Mouse (Mus musculus) kidney, adult 18-20 months (tissue): ENCODE measurements around the gene Surf6.

Experiments used
- DNase-seq: peaks from one replicate; pipeline ENCODE4 v3.0.0; 2021

The Surf6 gene

GRCm38 (mm10) chr2:26902467-26903220 lies at the start of gene Surf6:
TSS of gene Surf6 (minus strand) at chr2:26902879.
- peak; percentile 96 for DNase-seq

- no peak for DNase-seq
Measured at GRCm38 (mm10) chr2:26952193-26952592, 49.5 kb upstream of the Surf6 start.

- no peak for DNase-seq
Measured at GRCm38 (mm10) chr2:26951346-26951905, 48.7 kb upstream of the Surf6 start.

- no peak for DNase-seq
Measured at GRCm38 (mm10) chr2:26950411-26950810, 47.7 kb upstream of the Surf6 start.

- no peak for DNase-seq
Measured at GRCm38 (mm10) chr2:26943253-26943652, 40.6 kb upstream of the Surf6 start.

GRCm38 (mm10) chr2:26941539-26941938 lies 38.9 kb upstream of the Surf6 start:
- DNase-seq: no peak

- no peak for DNase-seq
Measured at GRCm38 (mm10) chr2:26936425-26936824, 33.7 kb upstream of the Surf6 start.

GRCm38 (mm10) chr2:26935286-26935685 lies 32.6 kb upstream of the Surf6 start:
- no peak for DNase-seq

- DNase-seq: peak; percentile 95
Measured at GRCm38 (mm10) chr2:26933304-26934055, 30.8 kb upstream of the Surf6 start, which contains the start of the genes Surf4 and Stkld1. TSS of gene Surf4 (minus strand) at chr2:26933928. TSS of gene Stkld1 (plus strand) at chr2:26934047.

- DNase-seq: peak; percentile 69
Measured at GRCm38 (mm10) chr2:26932473-26933303, 30.0 kb upstream of the Surf6 start.

GRCm38 (mm10) chr2:26930390-26930789 lies 27.7 kb upstream of the Surf6 start:
- DNase-seq: peak; percentile 66

GRCm38 (mm10) chr2:26927745-26928476 lies 25.2 kb upstream of the Surf6 start:
- DNase-seq: no peak

- DNase-seq: peak; percentile 52
Measured at GRCm38 (mm10) chr2:26921784-26922183, 19.1 kb upstream of the Surf6 start.

- DNase-seq: peak; percentile 54
Measured at GRCm38 (mm10) chr2:26920190-26920855, 17.6 kb upstream of the Surf6 start.

- no peak for DNase-seq
Measured at GRCm38 (mm10) chr2:26919684-26920083, 17.0 kb upstream of the Surf6 start.

GRCm38 (mm10) chr2:26916738-26917137 lies 14.1 kb upstream of the Surf6 start:
- no peak for DNase-seq

GRCm38 (mm10) chr2:26915927-26916728 lies 13.4 kb upstream of the Surf6 start, which contains the start of the genes Surf2 and Surf1:
TSS of gene Surf2 (plus strand) at chr2:26916367.
TSS of gene Surf1 (minus strand) at chr2:26916530.
- DNase-seq: peak; percentile 87

GRCm38 (mm10) chr2:26914148-26914941 lies 11.7 kb upstream of the Surf6 start:
- no peak for DNase-seq

- DNase-seq: no peak
Measured at GRCm38 (mm10) chr2:26913416-26914147, 10.9 kb upstream of the Surf6 start.
